Mouse (Mus musculus) midbrain, embryonic 14.5 days (tissue): ENCODE measurements around the gene Lpin2. TPM values are rescaled to one million over a fixed set of nuclear protein-coding genes. Genes with fewer than 3 reads are reported as not detected.

ENCODE experiments used
- ATAC-seq: fragments of 200-750 bp; cut with Nextera tagmentation; 2 replicates; pipeline ENCODE4 v1.8.0; 2017; ENCODE audit warnings: moderate number of reproducible peaks, moderate library complexity; ENCODE audit not compliant: low FRiP score, low TSS enrichment
- DNase-seq: peaks from one replicate; pipeline ENCODE4 v3.0.0-alpha.2; 2015
- H3K27ac ChIP-seq: fragments of 300-500 bp; sonication (generic); replicated peaks from 2 replicates; pipeline ENCODE4 v1.5.1; 2014; ENCODE audit warnings: mild to moderate bottlenecking, low read depth, low read length, moderate library complexity
- H3K27me3 ChIP-seq: fragments of 300-500 bp; sonication (generic); 2 replicates; pipeline ENCODE4 v1.6.1; 2014; ENCODE audit warnings: low read length, control low read depth, mixed read lengths; ENCODE audit not compliant: control insufficient read depth, insufficient read depth
- H3K36me3 ChIP-seq: fragments of 300-500 bp; sonication (generic); 2 replicates; pipeline ENCODE4 v1.6.1; 2014; ENCODE audit warnings: low read length, control low read depth; ENCODE audit not compliant: control insufficient read depth, insufficient read depth
- H3K4me1 ChIP-seq: fragments of 300-500 bp; sonication (generic); 2 replicates; pipeline ENCODE4 v1.6.1; 2014; ENCODE audit warnings: mild to moderate bottlenecking, antibody characterized with exemption, low read length, control low read depth; ENCODE audit not compliant: control insufficient read depth, insufficient read depth
- H3K4me2 ChIP-seq: fragments of 300-500 bp; sonication (generic); 2 replicates; pipeline ENCODE4 v1.6.1; 2014; ENCODE audit warnings: mild to moderate bottlenecking, low read length, moderate library complexity
- H3K4me3 ChIP-seq: fragments of 300-500 bp; sonication (generic); replicated peaks from 2 replicates; pipeline ENCODE4 v1.5.1; 2014; ENCODE audit warnings: low read depth, low read length
- H3K9ac ChIP-seq: fragments of 300-500 bp; sonication (generic); replicated peaks from 2 replicates; pipeline ENCODE4 v1.6.1; 2014; ENCODE audit warnings: mild to moderate bottlenecking, low read length, moderate library complexity
- H3K9me3 ChIP-seq: fragments of 300-500 bp; sonication (generic); 2 replicates; pipeline ENCODE4 v1.6.1; 2016; ENCODE audit warnings: low read length, control low read depth, mixed read lengths; ENCODE audit not compliant: control insufficient read depth
- WGBS: fragments of 180-500 bp; shearing (Covaris S2); extraction: QIAGEN DNeasy Blood & Tissue Kit; methylation state at CpG from one replicate; pipeline ENCODE4 v1.1.7; 2014; 5-methylcytosine and 5-hydroxymethylcytosine counted together
- polyA plus RNA-seq: library from polyadenylated mRNA; unstranded; fragments of >200 nt; fragmentation: Nextera tagmentation; extraction: Ambion mirVana; gene quantifications from 2 replicates; pipeline ENCODE4 v1.2.1, GENCODE M21; 2014

The Lpin2 gene
- 38.5 and 42.9 TPM in 2 replicates for polyA plus RNA-seq

GRCm38 (mm10) chr17:71182211-71182721, at the start of gene Lpin2:
Lpin2 (plus strand) TSS chr17:71182560.
- H3K4me2 ChIP-seq, result peak within 1 kb of the TSS; percentile 90
- no peak for DNase-seq
- ATAC-seq, result no peak
- peak within 1 kb of the TSS; percentile 83 for H3K4me3 ChIP-seq
- peak within 1 kb of the TSS; percentile 82 for H3K9ac ChIP-seq
- no peaks in the 10 kb centered on the region for H3K27me3 ChIP-seq
- no peaks in the 10 kb centered on the region for H3K36me3 ChIP-seq
- WGBS, result 21% methylated on average over 6 of the region's 6 CpGs
- peaks cover 19% of the 10 kb centered on the region for H3K4me1 ChIP-seq
- peak within 1 kb of the TSS; percentile 92 for H3K27ac ChIP-seq
- no peaks in the 10 kb centered on the region for H3K9me3 ChIP-seq

GRCm38 (mm10) chr17:71132856-71133439, 49.4 kb upstream of the Lpin2 start:
- H3K9ac ChIP-seq, result no peak overlapping the region
- WGBS, result 91% methylated on average over 11 of the region's 11 CpGs
- H3K27me3 ChIP-seq, result no peaks in the 10 kb centered on the region
- no peaks in the 10 kb centered on the region for H3K4me1 ChIP-seq
- no peaks in the 10 kb centered on the region for H3K36me3 ChIP-seq
- ATAC-seq, result no peak
- no peak overlapping the region for H3K4me3 ChIP-seq
- H3K4me2 ChIP-seq, result no peak overlapping the region
- H3K9me3 ChIP-seq, result no peaks in the 10 kb centered on the region
- DNase-seq, result no peak
- no peak overlapping the region for H3K27ac ChIP-seq

- 0 out of 2 replicates have a peak, but pooled peaks cover 4% of the 10 kb centered on the region for H3K4me1 ChIP-seq
- no peaks in the 10 kb centered on the region for H3K9me3 ChIP-seq
- no peaks in the 10 kb centered on the region for H3K27me3 ChIP-seq
- no peak for DNase-seq
- no peak overlapping the region for H3K4me2 ChIP-seq
- no peaks in the 10 kb centered on the region for H3K36me3 ChIP-seq
- 90% methylated on average over 3 of the region's 3 CpGs for WGBS
- H3K27ac ChIP-seq, result no peak overlapping the region
- no peak overlapping the region for H3K9ac ChIP-seq
- no peak overlapping the region for H3K4me3 ChIP-seq
- no peak for ATAC-seq
Measured at GRCm38 (mm10) chr17:71134441-71134955, 47.9 kb upstream of the Lpin2 start.

GRCm38 (mm10) chr17:71135108-71135507, 47.3 kb upstream of the Lpin2 start:
- Histone ChIP-seq H3K27ac (no peak overlapping the region), H3K4me3 (no peak overlapping the region), H3K27me3 (no peaks in the 10 kb centered on the region), H3K4me1 (0 out of 2 replicates have a peak, but pooled peaks cover 4% of the 10 kb centered on the region), H3K4me2 (no peak overlapping the region), H3K36me3 (no peaks in the 10 kb centered on the region), H3K9ac (no peak overlapping the region), H3K9me3 (no peaks in the 10 kb centered on the region)
- DNase-seq (no peak), ATAC-seq (no peak)
- WGBS, result 86% methylated on average over 5 of the region's 5 CpGs

- WGBS, result 92% methylated on average over 5 of the region's 5 CpGs
- Histone ChIP-seq H3K27ac (no peak overlapping the region), H3K4me1 (0 out of 2 replicates have a peak, but pooled peaks cover 4% of the 10 kb centered on the region), H3K9me3 (no peaks in the 10 kb centered on the region), H3K9ac (no peak overlapping the region), H3K27me3 (no peaks in the 10 kb centered on the region), H3K4me2 (no peak overlapping the region), H3K36me3 (no peaks in the 10 kb centered on the region), H3K4me3 (no peak overlapping the region)
- no peak for DNase-seq
- no peak for ATAC-seq
Measured at GRCm38 (mm10) chr17:71135866-71136265, 46.5 kb upstream of the Lpin2 start.

GRCm38 (mm10) chr17:71136384-71137333, 45.7 kb upstream of the Lpin2 start:
- Histone ChIP-seq H3K27me3 (no peaks in the 10 kb centered on the region), H3K36me3 (no peaks in the 10 kb centered on the region), H3K4me3 (no peak overlapping the region), H3K9ac (no peak overlapping the region), H3K4me1 (0 out of 2 replicates have a peak, but pooled peaks cover 4% of the 10 kb centered on the region), H3K4me2 (no peak overlapping the region), H3K27ac (no peak overlapping the region), H3K9me3 (no peaks in the 10 kb centered on the region)
- WGBS, result 86% methylated on average over 16 of the region's 16 CpGs
- DNase-seq (no peak), ATAC-seq (no peak)

- no peak for DNase-seq
- WGBS, result 85% methylated on average over 2 of the region's 2 CpGs
- no peak overlapping the region for H3K4me3 ChIP-seq
- no peaks in the 10 kb centered on the region for H3K27me3 ChIP-seq
- ATAC-seq, result no peak
- 0 out of 2 replicates have a peak, but pooled peaks cover 4% of the 10 kb centered on the region for H3K4me1 ChIP-seq
- no peaks in the 10 kb centered on the region for H3K36me3 ChIP-seq
- H3K9ac ChIP-seq, result no peak overlapping the region
- H3K4me2 ChIP-seq, result no peak overlapping the region
- H3K27ac ChIP-seq, result no peak overlapping the region
- no peaks in the 10 kb centered on the region for H3K9me3 ChIP-seq
Measured at GRCm38 (mm10) chr17:71137334-71137721, 45.0 kb upstream of the Lpin2 start.

- 81% methylated on average over 4 of the region's 4 CpGs for WGBS
- H3K9ac ChIP-seq, result no peak overlapping the region
- H3K27ac ChIP-seq, result no peak overlapping the region
- H3K4me1 ChIP-seq, result 0 out of 2 replicates have a peak, but pooled peaks cover 4% of the 10 kb centered on the region
- DNase-seq (no peak), ATAC-seq (no peak)
- no peaks in the 10 kb centered on the region for H3K36me3 ChIP-seq
- no peak overlapping the region for H3K4me3 ChIP-seq
- no peaks in the 10 kb centered on the region for H3K9me3 ChIP-seq
- H3K27me3 ChIP-seq, result no peaks in the 10 kb centered on the region
- H3K4me2 ChIP-seq, result no peak overlapping the region
Measured at GRCm38 (mm10) chr17:71142068-71142467, 40.3 kb upstream of the Lpin2 start.
